Mouse (Mus musculus): ENCODE measurements around the gene BC048679.

DNA sequence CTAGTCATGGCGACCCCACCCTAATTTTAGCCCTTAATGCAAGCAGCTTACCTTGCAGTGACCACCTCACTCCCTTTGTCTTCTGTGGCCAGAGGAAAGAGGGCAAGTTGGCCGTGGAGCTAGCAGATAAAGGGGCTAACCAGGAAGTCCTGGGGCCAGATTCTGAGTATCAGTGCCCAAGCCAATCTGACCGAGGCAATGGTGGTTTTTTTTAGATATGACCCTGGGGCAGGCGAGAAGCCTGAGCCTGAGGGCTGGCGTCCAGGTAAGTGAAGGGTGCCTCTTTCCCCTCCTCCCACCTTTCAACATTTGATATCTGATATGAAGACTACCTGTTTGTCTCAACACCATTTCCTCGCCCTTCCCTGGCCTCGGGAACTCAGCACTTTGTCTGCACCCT lies at the start of gene BC048679:
- TF ChIP-seq ZNF384 (IDR thresholded peaks at IDR 0.05; ENCODE audit: low read depth, low read length): no peak
- no peak for TF ChIP-seq HCFC1 (IDR thresholded peaks at IDR 0.05; ENCODE audit: borderline replicate concordance, insufficient read depth, low read length)
- no peak for TF ChIP-seq CHD2 (IDR thresholded peaks at IDR 0.05; ENCODE audit: low read depth, low read length)
- no peak for TF ChIP-seq ZC3H11A (IDR thresholded peaks at IDR 0.05; ENCODE audit: borderline replicate concordance, low read depth, low read length)
